Mouse (Mus musculus): Measurements from ENCODE around the gene Drd2. TPM values are rescaled to one million over a fixed set of nuclear protein-coding genes. Genes with fewer than 3 reads are reported as not detected.

Gene Drd2
- polyA plus RNA-seq, 1 experiment = not detected

DNA sequence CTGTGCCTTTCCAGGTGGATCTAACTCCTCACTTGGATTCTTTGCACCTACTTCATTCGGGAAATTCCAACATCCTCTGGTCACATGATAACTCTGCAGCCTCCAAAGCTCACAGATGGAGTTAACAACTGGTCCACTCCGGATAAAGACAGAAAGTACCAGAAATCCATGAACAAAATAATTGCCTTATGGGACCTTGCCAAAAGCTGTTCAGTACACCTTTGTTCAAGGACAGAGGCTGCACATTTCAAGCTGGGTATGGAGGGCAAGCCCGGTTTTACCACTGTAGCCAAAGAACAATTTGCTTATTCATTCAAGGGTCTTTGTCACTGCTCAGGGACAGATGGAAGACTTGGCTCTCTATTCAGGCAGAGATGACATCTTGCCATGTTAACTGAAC is 102.2 kb downstream of the Drd2 start:
- DNase-seq (ENCODE audit: low read depth, low spot score) = no peak
- WGBS = 71% methylated on average over 3 of the region's 3 CpGs

DNA sequence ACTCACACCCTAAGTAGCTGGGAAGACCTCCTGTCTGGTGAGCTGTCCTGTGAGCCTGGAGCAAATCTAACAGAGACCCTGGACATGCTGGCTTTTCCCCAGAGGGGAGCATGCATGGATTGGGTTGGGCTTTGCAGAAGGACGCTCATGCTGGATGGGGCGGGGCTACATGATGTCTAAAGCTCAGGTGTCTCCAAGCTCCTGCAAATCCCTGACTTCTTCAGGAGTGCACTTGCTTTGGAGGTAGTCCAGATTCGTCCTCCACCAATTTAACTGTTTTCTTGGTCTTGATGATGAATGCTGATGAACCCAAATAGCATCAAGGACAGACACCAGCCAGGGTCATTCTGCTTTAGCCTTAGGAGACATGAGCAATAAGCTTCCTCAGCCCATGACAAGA is 110.1 kb downstream of the Drd2 start:
- no peak for DNase-seq (ENCODE audit: low read depth, low spot score)
- 57% methylated on average over 3 of the region's 3 CpGs for WGBS

DNA sequence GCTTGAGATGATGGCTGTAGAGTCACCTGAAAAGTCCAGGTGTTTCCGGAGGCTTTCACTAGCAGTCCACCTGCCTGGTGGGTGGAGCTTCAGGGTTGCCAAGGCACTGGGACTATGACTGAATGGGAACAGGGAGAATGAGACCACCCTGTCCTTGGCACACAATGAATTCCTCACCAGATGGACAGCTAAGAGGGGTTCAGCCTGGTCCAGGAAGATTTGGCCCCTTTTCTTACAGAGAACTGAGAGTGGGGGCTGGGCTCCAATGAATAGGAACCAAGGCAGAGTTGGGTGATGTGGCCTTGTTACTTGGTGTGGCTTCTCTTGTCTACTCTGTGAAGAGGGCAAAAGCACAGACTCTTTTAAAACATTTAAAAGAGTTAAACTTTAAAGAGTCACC is 112.0 kb downstream of the Drd2 start:
- no peak for DNase-seq (ENCODE audit: low read depth, low spot score)
- 95% methylated on average over 1 of the region's 1 CpGs for WGBS

DNA sequence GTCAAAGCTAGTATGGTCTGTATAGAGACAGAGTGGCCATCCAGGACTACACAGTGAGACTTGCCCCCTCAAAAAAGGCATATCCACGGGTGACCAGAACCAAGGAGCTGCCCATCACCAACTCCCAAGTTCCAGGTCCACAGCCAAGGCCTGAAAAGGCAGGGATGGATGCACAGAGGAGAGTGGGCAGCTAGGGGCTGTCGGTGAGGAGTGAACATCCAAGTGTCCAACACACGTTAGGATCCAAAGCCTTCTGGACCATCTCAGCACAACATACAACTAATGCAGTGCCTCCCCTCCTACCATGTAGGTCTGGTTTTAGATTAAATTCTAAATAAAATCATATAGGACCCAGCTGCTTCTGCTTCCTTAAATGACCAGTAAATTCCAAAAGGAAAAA is 115.7 kb downstream of the Drd2 start:
- WGBS = 88% methylated on average over 3 of the region's 3 CpGs
- no peak for DNase-seq (ENCODE audit: low read depth, low spot score)

Other genes with a start within 250 kb of the Drd2 start
- not detected in 2 replicates for gene Gm4894, start 90.1 kb upstream of the Drd2 start, polyA plus RNA-seq (2012; rRNA removed)
- not detected in 2 replicates for gene Ankk1, start 86.4 kb downstream of the Drd2 start, polyA plus RNA-seq (2012; rRNA removed)
- gene Ttc12, start 145.6 kb downstream of the Drd2 start, polyA plus RNA-seq (2012; rRNA removed) = 0.53 and 0.55 TPM in 2 replicates